Comparison of ENCODE assay signal across 10 mouse cellular contexts in genomic region chr12:73476421-73476858, GRCm38 (mm10).
DNase-seq lines count a peak whose midpoint lies in the region; ATAC-seq and TF ChIP-seq lines count a peak whose summit lies in the region.
"Had no signal": no experiment of that assay in that cellular context is flagged by ENCODE, and none has a peak within 500 bp of the region (broad histone marks: within the 10 kb centered on the region; RNA-seq: fewer than 3 reads in every experiment).

No protein-coding gene starts in this region.

- 13% methylated on average over 7 of the region's 7 CpGs for WGBS in hindbrain, postnatal 0 days
- 18% methylated on average over 7 of the region's 7 CpGs for WGBS in hindbrain, embryonic 13.5 days
- 3% methylated on average over 7 of the region's 7 CpGs for WGBS in limb, embryonic 12.5 days

- ATAC-seq in hindbrain, postnatal 0 days = no peak
- no peak for ATAC-seq in hindbrain, embryonic 13.5 days (ENCODE audit: low FRiP score)
- ATAC-seq in limb, embryonic 12.5 days (ENCODE audit: insufficient number of reproducible peaks, insufficient read depth, low FRiP score, low TSS enrichment, low read depth) = peak; percentile 86

- H3K27ac ChIP-seq in hindbrain, postnatal 0 days = no peak overlapping the region
- no peak overlapping the region for H3K27ac ChIP-seq in hindbrain, embryonic 13.5 days
- H3K27ac ChIP-seq in limb, embryonic 12.5 days = peak overlapping the region; percentile 56; the same call in 1 of the 2 replicates

- peak; percentile 7 for DNase-seq in hindbrain, postnatal 0 days (ENCODE audit: low spot score)
- DNase-seq in embryo, embryonic 11 days = peak; percentile 64
- DNase-seq in right cerebral cortex, postnatal 14 days = no peak
- no peak for DNase-seq in adrenal gland, postnatal 25 days
- DNase-seq: adrenal gland, postnatal 14 days; cerebellum, adult 2 months; thymus, postnatal 36 days had no signal

- no peaks in the 10 kb centered on the region for H3K79me2 ChIP-seq in C2C12 (ENCODE audit: control insufficient read depth, insufficient read depth)

- H3K4me2 ChIP-seq in hindbrain, postnatal 0 days (ENCODE audit: low read depth, low read length) = no peak overlapping the region
- no peak overlapping the region for H3K4me2 ChIP-seq in hindbrain, embryonic 13.5 days
- 0 out of 2 replicates have a peak overlapping the region, but pooled peaks have one; percentile 16 for H3K4me2 ChIP-seq in limb, embryonic 12.5 days

- no peak for TF ChIP-seq CTCF in hindbrain, postnatal 0 days (IDR thresholded peaks at IDR 0.05; ENCODE audit: low read depth)
- no peak for TF ChIP-seq CTCF in C2C12 (IDR thresholded peaks at IDR 0.05; ENCODE audit: control insufficient read depth, insufficient read depth, insufficient read length)

- H3K9me3 ChIP-seq in hindbrain, postnatal 0 days (ENCODE audit: low read length) = no peaks in the 10 kb centered on the region
- H3K9me3 ChIP-seq in hindbrain, embryonic 13.5 days = no peaks in the 10 kb centered on the region
- H3K9me3 ChIP-seq in limb, embryonic 12.5 days = no peaks in the 10 kb centered on the region

- H3K4me1 ChIP-seq in hindbrain, postnatal 0 days (ENCODE audit: insufficient read depth, low read length) = no peaks in the 10 kb centered on the region
- 0 out of 2 replicates have a peak, but pooled peaks cover 7% of the 10 kb centered on the region for H3K4me1 ChIP-seq in hindbrain, embryonic 13.5 days (replicated peaks)
- H3K4me1 ChIP-seq in limb, embryonic 12.5 days (replicated peaks) = peaks cover 24% of the 10 kb centered on the region

- H3K79me3 ChIP-seq in C2C12 (ENCODE audit: low read depth) = no peaks in the 10 kb centered on the region

- no peaks in the 10 kb centered on the region for H3K36me3 ChIP-seq in hindbrain, postnatal 0 days (ENCODE audit: insufficient read depth, low read length)
- H3K36me3 ChIP-seq in hindbrain, embryonic 13.5 days = no peaks in the 10 kb centered on the region
- H3K36me3 ChIP-seq in C2C12 (ENCODE audit: control insufficient read depth, insufficient read depth) = no peaks in the 10 kb centered on the region
- H3K36me3 ChIP-seq in limb, embryonic 12.5 days = no peaks in the 10 kb centered on the region

- H3ac ChIP-seq in C2C12 (ENCODE audit: control insufficient read depth, insufficient read length, low read depth) = peak overlapping the region; percentile 4

- H3K9ac ChIP-seq in hindbrain, postnatal 0 days (replicated peaks; ENCODE audit: low read length) = no peak overlapping the region
- H3K9ac ChIP-seq in hindbrain, embryonic 13.5 days = no peak overlapping the region
- no peak overlapping the region for H3K9ac ChIP-seq in limb, embryonic 12.5 days (replicated peaks)

- no peaks in the 10 kb centered on the region for H3K27me3 ChIP-seq in hindbrain, postnatal 0 days (ENCODE audit: insufficient read depth, low read length)
- H3K27me3 ChIP-seq in hindbrain, embryonic 13.5 days = no peaks in the 10 kb centered on the region
- no peaks in the 10 kb centered on the region for H3K27me3 ChIP-seq in C2C12 (ENCODE audit: control insufficient read depth, insufficient read depth, insufficient read length)
- 0 out of 2 replicates have a peak, but pooled peaks cover 6% of the 10 kb centered on the region for H3K27me3 ChIP-seq in limb, embryonic 12.5 days

- no peak overlapping the region for H3K4me3 ChIP-seq in hindbrain, postnatal 0 days (ENCODE audit: low read length)
- H3K4me3 ChIP-seq in hindbrain, embryonic 13.5 days = no peak overlapping the region
- H3K4me3 ChIP-seq in C2C12 (ENCODE audit: insufficient read depth, poor library complexity, severe bottlenecking) = no peak overlapping the region
- H3K4me3 ChIP-seq in limb, embryonic 12.5 days (replicated peaks) = no peak overlapping the region

TF ChIP-seq in C2C12, 6 proteins besides CTCF, POLR2A, EP300 and RAD21:
- TF ChIP-seq MYOD1 (IDR thresholded peaks at IDR 0.05; ENCODE audit: control insufficient read depth, insufficient read length, low read depth) = peak; percentile 99
- TF ChIP-seq MYOG (IDR thresholded peaks at IDR 0.05; ENCODE audit: control insufficient read depth, extremely low read depth, insufficient read length) = no peak

Comparison
In these comparisons a context has a peak if more than half of its experiments do, and no peak if none do; other contexts are left out.
1. DNase-seq: peak in hindbrain, postnatal 0 days (single experiment) and embryo, embryonic 11 days (single experiment); none in right cerebral cortex, postnatal 14 days (single experiment) and adrenal gland, postnatal 25 days (single experiment).